Mouse (Mus musculus): ENCODE measurements around the gene Grpel1. TPM values are rescaled to one million over a fixed set of nuclear protein-coding genes. Genes with fewer than 3 reads are reported as not detected.

Gene Grpel1
- polyA plus RNA-seq, 1 experiment, result 22.9 TPM

GRCm38 (mm10) chr5:36457706-36458105 is 7.1 kb upstream of the Grpel1 start:
- TF ChIP-seq CTCF (IDR thresholded peaks at IDR 0.05; ENCODE audit: extremely low read depth, insufficient read depth, low read length), result no peak
- no peak for TF ChIP-seq POLR2A (IDR thresholded peaks at IDR 0.05; ENCODE audit: extremely low read depth, insufficient read depth, low read length)
- H3K27ac ChIP-seq (ENCODE audit: insufficient read depth, low read length), result no peak overlapping the region
- no peaks in the 10 kb centered on the region for H3K4me1 ChIP-seq (ENCODE audit: control insufficient read depth, insufficient read depth, low read length)
- no peak overlapping the region for H3K4me3 ChIP-seq (ENCODE audit: insufficient read depth, low read length)

GRCm38 (mm10) chr5:36458926-36459325 is 5.9 kb upstream of the Grpel1 start:
- Histone ChIP-seq H3K27ac (ENCODE audit: insufficient read depth, low read length) (no peak overlapping the region), H3K4me3 (ENCODE audit: insufficient read depth, low read length) (no peak overlapping the region), H3K4me1 (ENCODE audit: control insufficient read depth, insufficient read depth, low read length) (no peaks in the 10 kb centered on the region)
- TF ChIP-seq POLR2A (IDR thresholded peaks at IDR 0.05; ENCODE audit: extremely low read depth, insufficient read depth, low read length), result no peak
- TF ChIP-seq CTCF (IDR thresholded peaks at IDR 0.05; ENCODE audit: extremely low read depth, insufficient read depth, low read length), result peak; percentile 60

GRCm38 (mm10) chr5:36460712-36461111 is 4.1 kb upstream of the Grpel1 start:
- Histone ChIP-seq H3K4me3 (ENCODE audit: insufficient read depth, low read length) (no peak overlapping the region), H3K27ac (ENCODE audit: insufficient read depth, low read length) (no peak overlapping the region), H3K4me1 (ENCODE audit: control insufficient read depth, insufficient read depth, low read length) (no peaks in the 10 kb centered on the region; the same call in 1 of the 2 replicates)
- TF ChIP-seq CTCF (IDR thresholded peaks at IDR 0.05; ENCODE audit: extremely low read depth, insufficient read depth, low read length) (no peak), POLR2A (IDR thresholded peaks at IDR 0.05; ENCODE audit: extremely low read depth, insufficient read depth, low read length) (no peak)

- Histone ChIP-seq H3K27ac (ENCODE audit: insufficient read depth, low read length) (no peak overlapping the region), H3K4me1 (ENCODE audit: control insufficient read depth, insufficient read depth, low read length) (peaks cover 1% of the 10 kb centered on the region; the same call in 1 of the 2 replicates), H3K4me3 (ENCODE audit: insufficient read depth, low read length) (no peak overlapping the region)
- TF ChIP-seq POLR2A (IDR thresholded peaks at IDR 0.05; ENCODE audit: extremely low read depth, insufficient read depth, low read length) (no peak), CTCF (IDR thresholded peaks at IDR 0.05; ENCODE audit: extremely low read depth, insufficient read depth, low read length) (no peak)
These were observed 3.6 kb upstream of the Grpel1 start for GRCm38 (mm10) chr5:36461231-36461630.

GRCm38 (mm10) chr5:36462810-36463209 is 2.0 kb upstream of the Grpel1 start:
- Histone ChIP-seq H3K4me1 (ENCODE audit: control insufficient read depth, insufficient read depth, low read length) (peaks cover 1% of the 10 kb centered on the region; the same call in 1 of the 2 replicates), H3K27ac (ENCODE audit: insufficient read depth, low read length) (no peak overlapping the region), H3K4me3 (ENCODE audit: insufficient read depth, low read length) (no peak overlapping the region)
- TF ChIP-seq POLR2A (IDR thresholded peaks at IDR 0.05; ENCODE audit: extremely low read depth, insufficient read depth, low read length) (no peak), CTCF (IDR thresholded peaks at IDR 0.05; ENCODE audit: extremely low read depth, insufficient read depth, low read length) (peak; percentile 73)

GRCm38 (mm10) chr5:36463391-36463790 is 1.4 kb upstream of the Grpel1 start:
- Histone ChIP-seq H3K4me1 (ENCODE audit: control insufficient read depth, insufficient read depth, low read length) (peaks cover 1% of the 10 kb centered on the region; the same call in 1 of the 2 replicates), H3K4me3 (ENCODE audit: insufficient read depth, low read length) (no peak overlapping the region), H3K27ac (ENCODE audit: insufficient read depth, low read length) (no peak overlapping the region)
- no peak for TF ChIP-seq POLR2A (IDR thresholded peaks at IDR 0.05; ENCODE audit: extremely low read depth, insufficient read depth, low read length)
- no peak for TF ChIP-seq CTCF (IDR thresholded peaks at IDR 0.05; ENCODE audit: extremely low read depth, insufficient read depth, low read length)

- H3K4me1 ChIP-seq (ENCODE audit: control insufficient read depth, insufficient read depth, low read length), result peaks cover 1% of the 10 kb centered on the region; the same call in 1 of the 2 replicates
- H3K4me3 ChIP-seq (ENCODE audit: insufficient read depth, low read length), result peak overlapping the region; percentile 60
- H3K27ac ChIP-seq (ENCODE audit: insufficient read depth, low read length), result no peak overlapping the region
- TF ChIP-seq POLR2A (IDR thresholded peaks at IDR 0.05; ENCODE audit: extremely low read depth, insufficient read depth, low read length), result no peak
- TF ChIP-seq CTCF (IDR thresholded peaks at IDR 0.05; ENCODE audit: extremely low read depth, insufficient read depth, low read length), result no peak
These were observed 1.1 kb downstream of the Grpel1 start for GRCm38 (mm10) chr5:36465889-36466288.

GRCm38 (mm10) chr5:36471206-36471605 is 6.4 kb downstream of the Grpel1 start:
- Histone ChIP-seq H3K4me1 (ENCODE audit: control insufficient read depth, insufficient read depth, low read length) (no peaks in the 10 kb centered on the region), H3K4me3 (ENCODE audit: insufficient read depth, low read length) (no peak overlapping the region), H3K27ac (ENCODE audit: insufficient read depth, low read length) (no peak overlapping the region)
- no peak for TF ChIP-seq CTCF (IDR thresholded peaks at IDR 0.05; ENCODE audit: extremely low read depth, insufficient read depth, low read length)
- TF ChIP-seq POLR2A (IDR thresholded peaks at IDR 0.05; ENCODE audit: extremely low read depth, insufficient read depth, low read length), result no peak

- H3K27ac ChIP-seq (ENCODE audit: insufficient read depth, low read length), result no peak overlapping the region
- no peaks in the 10 kb centered on the region for H3K4me1 ChIP-seq (ENCODE audit: control insufficient read depth, insufficient read depth, low read length)
- H3K4me3 ChIP-seq (ENCODE audit: insufficient read depth, low read length), result no peak overlapping the region
- TF ChIP-seq POLR2A (IDR thresholded peaks at IDR 0.05; ENCODE audit: extremely low read depth, insufficient read depth, low read length) (no peak), CTCF (IDR thresholded peaks at IDR 0.05; ENCODE audit: extremely low read depth, insufficient read depth, low read length) (no peak)
These were observed 8.3 kb downstream of the Grpel1 start for GRCm38 (mm10) chr5:36472876-36473655.

GRCm38 (mm10) chr5:36474283-36474682 is 9.5 kb downstream of the Grpel1 start:
- H3K4me1 ChIP-seq (ENCODE audit: control insufficient read depth, insufficient read depth, low read length), result no peaks in the 10 kb centered on the region
- H3K27ac ChIP-seq (ENCODE audit: insufficient read depth, low read length), result no peak overlapping the region
- TF ChIP-seq POLR2A (IDR thresholded peaks at IDR 0.05; ENCODE audit: extremely low read depth, insufficient read depth, low read length), result no peak
- peak; percentile 76 for TF ChIP-seq CTCF (IDR thresholded peaks at IDR 0.05; ENCODE audit: extremely low read depth, insufficient read depth, low read length)

More at GRCm38 (mm10) chr5:36474283-36474682, 9.5 kb downstream of the Grpel1 start:
- no peak overlapping the region for H3K4me3 ChIP-seq (ENCODE audit: insufficient read depth, low read length)
